ENCODE assay signal across 12 mouse cellular contexts in genomic region chr17:48816588-48817324, GRCm38 (mm10).
A peak's percentile ranks its signal among the peaks of the same experiment; 100 is the strongest.
DNase-seq lines count a peak whose midpoint lies in the region; ATAC-seq and TF ChIP-seq lines count a peak whose summit lies in the region.
"Had no signal": no experiment of that assay in that cellular context is flagged by ENCODE, and none has a peak within 500 bp of the region (broad histone marks: within the 10 kb centered on the region; RNA-seq: fewer than 3 reads in every experiment).

No protein-coding gene starts in this region.

- no peak for TF ChIP-seq CTCF in midbrain, postnatal 0 days (IDR thresholded peaks at IDR 0.05)

- H3K4me1 ChIP-seq in midbrain, postnatal 0 days (ENCODE audit: insufficient read depth, low read length), result peaks cover 8% of the 10 kb centered on the region; the same call in 1 of the 2 replicates
- H3K4me1 ChIP-seq in hindbrain, embryonic 11.5 days (replicated peaks; ENCODE audit: control insufficient read depth, insufficient read depth, low read length), result no peaks in the 10 kb centered on the region; the same call in 1 of the 2 replicates

- intact Hi-C loops in heart, postnatal 36 days (cut with DNase I), result no loop called here

- H3K27ac ChIP-seq in midbrain, postnatal 0 days (ENCODE audit: low read depth, low read length), result no peak overlapping the region
- H3K27ac ChIP-seq in hindbrain, embryonic 11.5 days (ENCODE audit: low read depth, low read length), result no peak overlapping the region
- H3K27ac ChIP-seq: hindbrain, embryonic 14.5 days; midbrain, embryonic 12.5 days had no signal

- 42% methylated on average over 9 of the region's 9 CpGs for WGBS in midbrain, postnatal 0 days
- WGBS in hindbrain, embryonic 11.5 days, result 71% methylated on average over 9 of the region's 9 CpGs

- no peaks in the 10 kb centered on the region for H3K36me3 ChIP-seq in midbrain, postnatal 0 days (ENCODE audit: insufficient read depth, low read length)
- H3K36me3 ChIP-seq in hindbrain, embryonic 11.5 days (ENCODE audit: control insufficient read depth, insufficient read depth, low read length), result no peaks in the 10 kb centered on the region
- H3K36me3 ChIP-seq: midbrain, embryonic 12.5 days had no signal

- peak; percentile 10 for DNase-seq in adrenal gland, adult 2 months
- DNase-seq in adrenal gland, adult 18-20 months (ENCODE audit: low spot score in 2 of 2), result no peak
- peak; percentile 29 for DNase-seq in lung, postnatal 10 days
- no peak for DNase-seq in lung, postnatal 14 days
- peak; percentile 16 to 38 for DNase-seq in heart, postnatal 36 days
- peak; percentile 8 for DNase-seq in midbrain, postnatal 0 days (ENCODE audit: low spot score)
- no peak for DNase-seq in cerebellum, postnatal 4 days (ENCODE audit: low spot score in 2 of 2)
- DNase-seq in hindbrain, embryonic 11.5 days (ENCODE audit: low spot score), result no peak
- DNase-seq: cerebellum, adult 2 months; right cerebral cortex, postnatal 25 days had no signal

- no peak overlapping the region for H3K4me3 ChIP-seq in midbrain, postnatal 0 days (ENCODE audit: low read depth, low read length)
- H3K4me3 ChIP-seq in hindbrain, embryonic 11.5 days (ENCODE audit: low read depth, low read length), result no peak overlapping the region
- H3K4me3 ChIP-seq: midbrain, embryonic 12.5 days had no signal

- ATAC-seq in midbrain, postnatal 0 days (ENCODE audit: low FRiP score), result no peak
- ATAC-seq in hindbrain, embryonic 11.5 days (ENCODE audit: low FRiP score), result no peak

- H3K27me3 ChIP-seq in midbrain, postnatal 0 days (ENCODE audit: insufficient read depth, low read length), result no peaks in the 10 kb centered on the region
- no peaks in the 10 kb centered on the region for H3K27me3 ChIP-seq in hindbrain, embryonic 11.5 days (ENCODE audit: control insufficient read depth, insufficient read depth, low read length)

- no peak overlapping the region for H3K4me2 ChIP-seq in midbrain, postnatal 0 days (ENCODE audit: low read depth, low read length, poor library complexity, severe bottlenecking)
- no peak overlapping the region for H3K4me2 ChIP-seq in hindbrain, embryonic 11.5 days (replicated peaks; ENCODE audit: low read depth, low read length)
- H3K4me2 ChIP-seq: hindbrain, embryonic 14.5 days; midbrain, embryonic 12.5 days had no signal

- no peaks in the 10 kb centered on the region for H3K9me3 ChIP-seq in midbrain, postnatal 0 days (ENCODE audit: low read length)
- H3K9me3 ChIP-seq in hindbrain, embryonic 11.5 days (ENCODE audit: control insufficient read depth, low read length), result no peaks in the 10 kb centered on the region
- H3K9me3 ChIP-seq: midbrain, embryonic 12.5 days had no signal

- H3K9ac ChIP-seq in midbrain, postnatal 0 days (replicated peaks; ENCODE audit: low read length, poor library complexity, severe bottlenecking), result no peak overlapping the region
- H3K9ac ChIP-seq in hindbrain, embryonic 11.5 days (ENCODE audit: low read depth, low read length), result no peak overlapping the region
- H3K9ac ChIP-seq: hindbrain, embryonic 14.5 days; midbrain, embryonic 12.5 days had no signal

Comparison
In these comparisons a context has a peak if more than half of its experiments do, and no peak if none do; other contexts are left out.
1. DNase-seq: peak in adrenal gland, adult 2 months (single experiment), lung, postnatal 10 days (single experiment), heart, postnatal 36 days (2 of 2) and midbrain, postnatal 0 days (single experiment); none in adrenal gland, adult 18-20 months (0 of 2), lung, postnatal 14 days (single experiment), cerebellum, postnatal 4 days (0 of 2) and hindbrain, embryonic 11.5 days (single experiment).